Mouse (Mus musculus): Measurements from ENCODE around the gene Vmn1r125.
"Not testable (repeated sequence)": the region's sequence is repeated elsewhere in the genome, so short reads cannot be mapped to it uniquely, and the experiment has no call there.

Gene Vmn1r125

DNA sequence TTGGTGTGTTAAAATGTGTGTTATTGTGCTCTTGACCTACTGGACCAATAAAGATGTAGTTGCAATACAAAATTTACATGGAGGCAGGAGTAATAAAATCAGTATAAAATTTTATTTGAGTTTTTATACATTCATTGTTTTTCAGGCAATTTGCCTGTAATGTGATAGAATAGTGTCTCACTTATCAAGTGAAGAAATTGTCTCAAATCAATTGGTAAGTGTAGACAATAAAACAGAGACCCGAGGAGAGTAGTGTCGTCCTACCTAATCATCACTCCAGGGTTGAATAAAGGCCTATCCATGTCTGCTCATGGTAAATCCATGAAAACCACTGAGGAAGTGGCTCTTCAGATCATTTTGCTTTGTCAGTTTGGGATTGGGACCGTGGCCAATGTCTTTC, at the start of gene Vmn1r125:
Gene Vmn1r125 (plus strand): TSS at position 301 of the 400 bp plus-strand sequence.
- not testable (repeated sequence) for DNase-seq (ENCODE audit: low spot score)

DNA sequence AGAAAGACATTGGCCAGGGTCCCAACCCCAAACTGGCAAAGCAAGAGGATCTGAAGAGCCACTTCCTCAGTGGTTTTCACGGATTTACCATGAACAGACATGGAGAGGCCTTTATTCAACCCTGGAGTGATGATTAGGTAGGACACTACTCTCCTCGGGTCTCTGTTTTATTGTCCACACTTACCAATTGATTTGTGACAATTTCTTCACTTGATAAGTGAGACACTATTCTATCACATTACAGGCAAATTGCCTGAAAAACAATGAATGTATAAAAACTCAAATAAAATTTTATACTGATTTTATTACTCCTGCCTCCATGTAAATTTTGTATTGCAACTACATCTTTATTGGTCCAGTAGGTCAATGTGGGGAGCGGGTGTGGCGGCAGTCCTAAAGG, 11.5 kb upstream of the Vmn1r125 start, which contains the start of gene Vmn1r124:
Gene Vmn1r124 (minus strand): TSS at position 101 of the 400 bp plus-strand sequence.
- not testable (repeated sequence) for DNase-seq (ENCODE audit: low spot score)

DNA sequence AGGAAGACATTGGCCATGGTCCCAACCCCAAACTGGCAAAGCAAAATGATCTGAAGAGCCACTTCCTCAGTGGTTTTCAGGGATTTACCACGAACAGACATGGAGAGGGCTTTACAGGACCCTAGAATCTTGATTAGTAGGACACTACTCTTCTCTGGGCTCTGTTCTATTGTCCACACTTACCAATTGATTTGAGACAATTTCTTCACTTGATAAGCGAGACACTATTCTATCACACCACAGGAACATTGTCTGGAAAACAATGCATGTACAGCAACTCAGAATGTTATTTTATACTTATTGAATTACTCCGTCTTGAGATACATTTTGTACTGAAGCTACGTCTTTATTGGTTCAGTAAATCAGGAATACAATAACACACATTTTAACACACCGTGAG, 29.4 kb downstream of the Vmn1r125 start, which contains the start of gene Vmn1r126:
Gene Vmn1r126 (minus strand): TSS at position 101 of the 400 bp plus-strand sequence.
- not testable (repeated sequence) for DNase-seq (ENCODE audit: low spot score)

DNA sequence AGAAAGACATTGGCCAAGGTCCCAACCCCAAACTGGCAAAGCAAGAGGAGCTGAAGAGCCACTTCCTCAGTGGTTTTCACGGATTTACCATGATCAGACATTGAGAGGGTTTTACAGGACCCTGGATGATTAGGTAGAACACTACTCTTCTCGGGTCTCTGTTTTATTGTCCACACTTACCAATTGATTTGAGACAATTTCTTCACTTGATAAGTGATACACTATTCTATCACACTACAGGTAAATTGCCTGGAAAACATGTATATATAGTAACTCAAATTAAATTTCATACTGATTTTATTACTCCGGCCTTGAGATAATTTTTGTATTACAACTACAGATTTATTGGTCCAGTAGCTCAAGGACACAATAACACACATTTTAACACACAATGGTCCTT, 47.8 kb downstream of the Vmn1r125 start, which contains the start of gene Vmn1r127:
Gene Vmn1r127 (minus strand): TSS at position 101 of the 400 bp plus-strand sequence.
- DNase-seq (ENCODE audit: low spot score), result not testable (repeated sequence)

All from layer of hippocampus, adult 11-12 months (tissue).